Mouse (Mus musculus) olfactory bulb, adult 2 months (tissue): ENCODE results near the gene E2f6. TPM values are rescaled to one million over a fixed set of nuclear protein-coding genes. Genes with fewer than 3 reads are reported as not detected.

ENCODE experiments used
- H3K27ac ChIP-seq: fragments of 200-500 bp; 2 replicates; pipeline ENCODE4 v1.5.1; 2012; ENCODE audit warnings: low read depth, low read length; ENCODE audit not compliant: insufficient read depth
- H3K4me1 ChIP-seq: fragments of 200-500 bp; 2 replicates; pipeline ENCODE4 v1.6.1; 2012; ENCODE audit warnings: low read length; ENCODE audit not compliant: control insufficient read depth, insufficient read depth
- H3K4me3 ChIP-seq: fragments of 200-500 bp; 2 replicates; pipeline ENCODE4 v1.5.1; 2012; ENCODE audit warnings: mild to moderate bottlenecking, low read depth, low read length, moderate library complexity; ENCODE audit not compliant: insufficient read depth
- CTCF ChIP-seq: fragments of 200-500 bp; IDR thresholded peaks from 2 replicates; pipeline ENCODE4 v1.5.1; 2012; ENCODE audit warnings: low read depth, mild to moderate bottlenecking, low read length, moderate library complexity; ENCODE audit not compliant: insufficient read depth
- POLR2A ChIP-seq: fragments of 200-500 bp; IDR thresholded peaks from 2 replicates; pipeline ENCODE4 v1.6.1; 2012; ENCODE audit warnings: mild to moderate bottlenecking, low read depth, low read length, moderate library complexity; ENCODE audit not compliant: insufficient read depth
- WGBS: fragments of 180-500 bp; shearing (Covaris S2); methylation state at CpG from one replicate; pipeline ENCODE4 v1.1.7; 2018; 5-methylcytosine and 5-hydroxymethylcytosine counted together
- polyA plus RNA-seq: library from polyadenylated mRNA; stranded (reverse); fragments of >200 nt; gene quantifications from 2 replicates; pipeline ENCODE4 v1.2.4, GENCODE M21; 2012; ENCODE audit warnings: low replicate concordance; ENCODE audit not compliant: missing spikeins, insufficient read depth, insufficient read length

Gene E2f6
- polyA plus RNA-seq, 1 experiment = not detected

GRCm38 (mm10) chr12:16872926-16873464, 62.2 kb downstream of the E2f6 start:
- no peak overlapping the region for H3K4me3 ChIP-seq
- TF ChIP-seq POLR2A (no peak), CTCF (no peak)
- H3K4me1 ChIP-seq = peaks cover 11% of the 10 kb centered on the region
- 55% methylated on average over 7 of the region's 7 CpGs for WGBS
- no peak overlapping the region for H3K27ac ChIP-seq

- Histone ChIP-seq H3K27ac (no peak overlapping the region), H3K4me1 (peaks cover 11% of the 10 kb centered on the region), H3K4me3 (no peak overlapping the region)
- WGBS = 94% methylated on average over 7 of the region's 7 CpGs
- TF ChIP-seq POLR2A = no peak
- TF ChIP-seq CTCF = no peak
Measured at GRCm38 (mm10) chr12:16873549-16873948, 62.8 kb downstream of the E2f6 start.

- Histone ChIP-seq H3K27ac (no peak overlapping the region), H3K4me3 (no peak overlapping the region), H3K4me1 (peaks cover 11% of the 10 kb centered on the region)
- TF ChIP-seq CTCF (no peak), POLR2A (no peak)
- WGBS = 65% methylated on average over 2 of the region's 2 CpGs
Measured at GRCm38 (mm10) chr12:16874086-16874485, 63.3 kb downstream of the E2f6 start.

GRCm38 (mm10) chr12:16875269-16875668, 64.5 kb downstream of the E2f6 start:
- H3K4me3 ChIP-seq = no peak overlapping the region
- TF ChIP-seq POLR2A (no peak), CTCF (no peak)
- H3K27ac ChIP-seq = no peak overlapping the region
- H3K4me1 ChIP-seq = peaks cover 3% of the 10 kb centered on the region
- 66% methylated on average over 4 of the region's 4 CpGs for whole genome bisulfite sequencing

- WGBS = 64% methylated on average over 7 of the region's 7 CpGs
- Histone ChIP-seq H3K4me1 (no peaks in the 10 kb centered on the region), H3K27ac (no peak overlapping the region), H3K4me3 (no peak overlapping the region)
- TF ChIP-seq CTCF (no peak), POLR2A (no peak)
Measured at GRCm38 (mm10) chr12:16875678-16876077, 64.9 kb downstream of the E2f6 start.

- 69% methylated on average over 3 of the region's 3 CpGs for WGBS
- TF ChIP-seq POLR2A = no peak
- no peak for TF ChIP-seq CTCF
- H3K27ac ChIP-seq = no peak overlapping the region
- H3K4me1 ChIP-seq = no peaks in the 10 kb centered on the region
- no peak overlapping the region for H3K4me3 ChIP-seq
Measured at GRCm38 (mm10) chr12:16876667-16877066, 65.9 kb downstream of the E2f6 start.

- 61% methylated on average over 5 of the region's 5 CpGs for WGBS
- TF ChIP-seq POLR2A = no peak
- no peak for TF ChIP-seq CTCF
- Histone ChIP-seq H3K4me3 (no peak overlapping the region), H3K27ac (no peak overlapping the region), H3K4me1 (no peaks in the 10 kb centered on the region)
Measured at GRCm38 (mm10) chr12:16877141-16877540, 66.4 kb downstream of the E2f6 start.

- H3K27ac ChIP-seq = no peak overlapping the region
- TF ChIP-seq POLR2A = no peak
- no peak for TF ChIP-seq CTCF
- H3K4me3 ChIP-seq = no peak overlapping the region
- WGBS = 50% methylated on average over 1 of the region's 1 CpGs
- no peaks in the 10 kb centered on the region for H3K4me1 ChIP-seq
Measured at GRCm38 (mm10) chr12:16877679-16878078, 66.9 kb downstream of the E2f6 start.

GRCm38 (mm10) chr12:16879369-16879768, 68.6 kb downstream of the E2f6 start:
- TF ChIP-seq CTCF (no peak), POLR2A (no peak)
- no peaks in the 10 kb centered on the region for H3K4me1 ChIP-seq
- 91% methylated on average over 1 of the region's 1 CpGs for WGBS
- no peak overlapping the region for H3K27ac ChIP-seq
- H3K4me3 ChIP-seq = no peak overlapping the region

GRCm38 (mm10) chr12:16880077-16880476, 69.3 kb downstream of the E2f6 start:
- Histone ChIP-seq H3K27ac (no peak overlapping the region), H3K4me1 (no peaks in the 10 kb centered on the region), H3K4me3 (no peak overlapping the region)
- no peak for TF ChIP-seq POLR2A
- no peak for TF ChIP-seq CTCF
- WGBS = 91% methylated on average over 4 of the region's 4 CpGs
